Mouse (Mus musculus) midbrain, embryonic 16.5 days (tissue): ENCODE measurements around the gene Sox8. TPM values are rescaled to one million over a fixed set of nuclear protein-coding genes. Genes with fewer than 3 reads are reported as not detected.

Experiments
- ATAC-seq: fragments of 200-750 bp; cut with Nextera tagmentation; 2 replicates; pipeline ENCODE4 v1.8.0; 2017; ENCODE audit warnings: moderate TSS enrichment
- H3K27ac ChIP-seq: fragments of 300-500 bp; sonication (generic); 2 replicates; pipeline ENCODE4 v1.5.1; 2014; ENCODE audit warnings: mild to moderate bottlenecking, low read length, mixed read lengths
- H3K27me3 ChIP-seq: fragments of 300-500 bp; sonication (generic); 2 replicates; pipeline ENCODE4 v1.6.1; 2014; ENCODE audit warnings: low read depth, low read length, mixed read lengths; ENCODE audit not compliant: control insufficient read depth, insufficient read depth
- H3K36me3 ChIP-seq: fragments of 300-500 bp; sonication (generic); 2 replicates; pipeline ENCODE4 v1.6.1; 2014; ENCODE audit warnings: mild to moderate bottlenecking, low read length, moderate library complexity, mixed read lengths; ENCODE audit not compliant: control insufficient read depth, insufficient read depth
- H3K4me1 ChIP-seq: fragments of 300-500 bp; sonication (generic); 2 replicates; pipeline ENCODE4 v1.6.1; 2014; ENCODE audit warnings: mild to moderate bottlenecking, low read length, mixed read lengths; ENCODE audit not compliant: control insufficient read depth, insufficient read depth
- H3K4me2 ChIP-seq: fragments of 300-500 bp; sonication (generic); 2 replicates; pipeline ENCODE4 v1.6.1; 2014; ENCODE audit warnings: mild to moderate bottlenecking, low read length, mixed read lengths
- H3K4me3 ChIP-seq: fragments of 300-500 bp; sonication (generic); 2 replicates; pipeline ENCODE4 v1.5.1; 2014; ENCODE audit warnings: low read depth, mild to moderate bottlenecking, low read length, moderate library complexity, mixed read lengths
- H3K9ac ChIP-seq: fragments of 300-500 bp; sonication (generic); 2 replicates; pipeline ENCODE4 v1.6.1; 2014; ENCODE audit warnings: low read depth, low read length, mixed read lengths
- H3K9me3 ChIP-seq: fragments of 300-500 bp; sonication (generic); replicated peaks from 2 replicates; pipeline ENCODE4 v1.6.1; 2014; ENCODE audit warnings: mild to moderate bottlenecking, low read length, mixed read lengths; ENCODE audit not compliant: control insufficient read depth, poor library complexity, severe bottlenecking
- WGBS: fragments of 180-500 bp; shearing (Covaris S2); extraction: QIAGEN DNeasy Blood & Tissue Kit; methylation state at CpG from one replicate; pipeline ENCODE4 v1.1.7; 2014; 5-methylcytosine and 5-hydroxymethylcytosine counted together
- polyA plus RNA-seq: library from polyadenylated mRNA; unstranded; fragments of >200 nt; fragmentation: Nextera tagmentation; extraction: Ambion mirVana; gene quantifications from 2 replicates; pipeline ENCODE4 v1.2.1, GENCODE M21; 2015

Sox8 gene
- polyA plus RNA-seq, 1 experiment from 2014 or later, result 16.2 TPM

- H3K9me3 ChIP-seq, result no peaks in the 10 kb centered on the region
- no peak overlapping the region for H3K4me3 ChIP-seq
- peaks cover 4% of the 10 kb centered on the region for H3K4me1 ChIP-seq
- no peak for ATAC-seq
- H3K4me2 ChIP-seq, result no peak overlapping the region
- H3K27ac ChIP-seq, result no peak overlapping the region
- H3K36me3 ChIP-seq, result no peaks in the 10 kb centered on the region
- no peaks in the 10 kb centered on the region for H3K27me3 ChIP-seq
- WGBS, result 90% methylated on average over 11 of the region's 11 CpGs
- H3K9ac ChIP-seq, result no peak overlapping the region
These were observed 19.2 kb downstream of the Sox8 start for GRCm38 (mm10) chr17:25551313-25551712.

GRCm38 (mm10) chr17:25550020-25550419, 20.5 kb downstream of the Sox8 start:
- no peak overlapping the region for H3K4me3 ChIP-seq
- H3K9me3 ChIP-seq, result no peaks in the 10 kb centered on the region
- H3K4me1 ChIP-seq, result no peaks in the 10 kb centered on the region
- no peaks in the 10 kb centered on the region for H3K36me3 ChIP-seq
- no peak overlapping the region for H3K9ac ChIP-seq
- no peak overlapping the region for H3K27ac ChIP-seq
- 85% methylated on average over 5 of the region's 5 CpGs for WGBS
- ATAC-seq, result no peak
- H3K4me2 ChIP-seq, result no peak overlapping the region
- no peaks in the 10 kb centered on the region for H3K27me3 ChIP-seq

GRCm38 (mm10) chr17:25547026-25547425, 23.5 kb downstream of the Sox8 start:
- no peak overlapping the region for H3K9ac ChIP-seq
- H3K4me1 ChIP-seq, result no peaks in the 10 kb centered on the region
- ATAC-seq, result no peak
- no peak overlapping the region for H3K27ac ChIP-seq
- H3K9me3 ChIP-seq, result no peaks in the 10 kb centered on the region
- 50% methylated on average over 3 of the region's 3 CpGs for WGBS
- H3K4me2 ChIP-seq, result no peak overlapping the region
- no peaks in the 10 kb centered on the region for H3K27me3 ChIP-seq
- no peaks in the 10 kb centered on the region for H3K36me3 ChIP-seq
- no peak overlapping the region for H3K4me3 ChIP-seq

GRCm38 (mm10) chr17:25541768-25542167, 28.7 kb downstream of the Sox8 start:
- ATAC-seq, result no peak
- 90% methylated on average over 4 of the region's 4 CpGs for WGBS
- H3K9me3 ChIP-seq, result no peaks in the 10 kb centered on the region
- H3K27ac ChIP-seq, result no peak overlapping the region
- H3K4me2 ChIP-seq, result no peak overlapping the region
- no peaks in the 10 kb centered on the region for H3K36me3 ChIP-seq
- no peaks in the 10 kb centered on the region for H3K27me3 ChIP-seq
- peaks cover 9% of the 10 kb centered on the region for H3K4me1 ChIP-seq
- H3K9ac ChIP-seq, result no peak overlapping the region
- no peak overlapping the region for H3K4me3 ChIP-seq

GRCm38 (mm10) chr17:25540731-25541130, 29.8 kb downstream of the Sox8 start:
- Histone ChIP-seq H3K9me3 (no peaks in the 10 kb centered on the region), H3K4me2 (no peak overlapping the region), H3K36me3 (no peaks in the 10 kb centered on the region), H3K27me3 (no peaks in the 10 kb centered on the region), H3K9ac (no peak overlapping the region), H3K4me3 (no peak overlapping the region), H3K4me1 (peaks cover 9% of the 10 kb centered on the region), H3K27ac (no peak overlapping the region)
- WGBS, result 92% methylated on average over 5 of the region's 5 CpGs
- no peak for ATAC-seq

- peak; percentile 67; the same call in 1 of the 2 replicates for ATAC-seq
- no peaks in the 10 kb centered on the region for H3K27me3 ChIP-seq
- H3K9me3 ChIP-seq, result no peaks in the 10 kb centered on the region
- peaks cover 9% of the 10 kb centered on the region for H3K4me1 ChIP-seq
- WGBS, result 5% methylated on average over 27 of the region's 27 CpGs
- no peaks in the 10 kb centered on the region for H3K36me3 ChIP-seq
- no peak overlapping the region for H3K4me3 ChIP-seq
- peak overlapping the region; percentile 51 for H3K27ac ChIP-seq
- H3K4me2 ChIP-seq, result peak overlapping the region; percentile 44
- peak overlapping the region; percentile 6 for H3K9ac ChIP-seq
These were observed 31.3 kb downstream of the Sox8 start for GRCm38 (mm10) chr17:25538945-25539875.

- H3K9ac ChIP-seq, result no peak overlapping the region
- H3K4me3 ChIP-seq, result no peak overlapping the region
- no peaks in the 10 kb centered on the region for H3K36me3 ChIP-seq
- 67% methylated on average over 8 of the region's 8 CpGs for WGBS
- H3K27ac ChIP-seq, result no peak overlapping the region
- no peak overlapping the region for H3K4me2 ChIP-seq
- no peaks in the 10 kb centered on the region for H3K27me3 ChIP-seq
- no peak for ATAC-seq
- H3K9me3 ChIP-seq, result no peaks in the 10 kb centered on the region
- H3K4me1 ChIP-seq, result no peaks in the 10 kb centered on the region
These were observed 40.0 kb downstream of the Sox8 start for GRCm38 (mm10) chr17:25530357-25531022.

- Histone ChIP-seq H3K27me3 (no peaks in the 10 kb centered on the region), H3K4me3 (no peak overlapping the region), H3K9ac (no peak overlapping the region), H3K27ac (no peak overlapping the region), H3K36me3 (no peaks in the 10 kb centered on the region), H3K9me3 (no peaks in the 10 kb centered on the region), H3K4me1 (peaks cover 4% of the 10 kb centered on the region; the same call in 1 of the 2 replicates), H3K4me2 (no peak overlapping the region)
- WGBS, result 87% methylated on average over 12 of the region's 12 CpGs
- no peak for ATAC-seq
These were observed 48.4 kb downstream of the Sox8 start for GRCm38 (mm10) chr17:25522080-25522479.

GRCm38 (mm10) chr17:25520492-25520891, 50.0 kb downstream of the Sox8 start:
- 45% methylated on average over 9 of the region's 9 CpGs for WGBS
- no peak overlapping the region for H3K4me3 ChIP-seq
- H3K9me3 ChIP-seq, result no peaks in the 10 kb centered on the region
- no peak for ATAC-seq
- no peaks in the 10 kb centered on the region for H3K36me3 ChIP-seq
- H3K27ac ChIP-seq, result no peak overlapping the region
- no peak overlapping the region for H3K4me2 ChIP-seq
- peaks cover 4% of the 10 kb centered on the region; the same call in 1 of the 2 replicates for H3K4me1 ChIP-seq
- no peak overlapping the region for H3K9ac ChIP-seq
- no peaks in the 10 kb centered on the region for H3K27me3 ChIP-seq
